Mouse (Mus musculus) frontal cortex, adult 2 months (tissue): Measurements from ENCODE around the gene Ralgapa2. TPM values are rescaled to one million over a fixed set of nuclear protein-coding genes. Genes with fewer than 3 reads are reported as not detected.
"Not testable (repeated sequence)": the region's sequence is repeated elsewhere in the genome, so short reads cannot be mapped to it uniquely, and the experiment has no call there.

Experiments
- DNase-seq, 2 experiments: peaks; one replicate each; pipeline ENCODE4 v3.0.0; 2022; ENCODE audit warnings: low spot score in 1 of 2; ENCODE audit errors: extremely low spot score in 1 of 2
- polyA plus RNA-seq: library from polyadenylated mRNA; depleted of rRNA; stranded (reverse); fragments of >200 nt; gene quantifications from 2 replicates; pipeline ENCODE4 v1.2.3, GENCODE M21; 2012

Gene Ralgapa2
- polyA plus RNA-seq, 1 experiment: 11.9 TPM

GRCm38 (mm10) chr2:146500067-146500466 is 12.1 kb downstream of the Ralgapa2 start:
- no peak for DNase-seq

- no peak for DNase-seq
These were observed 13.0 kb downstream of the Ralgapa2 start for GRCm38 (mm10) chr2:146499111-146499510.

- no peak for DNase-seq
These were observed 13.8 kb downstream of the Ralgapa2 start for GRCm38 (mm10) chr2:146498298-146498697.

- no peak for DNase-seq
These were observed 15.1 kb downstream of the Ralgapa2 start for GRCm38 (mm10) chr2:146496995-146497394.

GRCm38 (mm10) chr2:146495781-146496180 is 16.4 kb downstream of the Ralgapa2 start:
- DNase-seq: no peak

- DNase-seq: no peak
These were observed 18.7 kb downstream of the Ralgapa2 start for GRCm38 (mm10) chr2:146493354-146493946.

- DNase-seq: no peak
These were observed 20.1 kb downstream of the Ralgapa2 start for GRCm38 (mm10) chr2:146491830-146492610.

GRCm38 (mm10) chr2:146490926-146491325 is 21.2 kb downstream of the Ralgapa2 start:
- DNase-seq: no peak

- no peak for DNase-seq
These were observed 23.9 kb downstream of the Ralgapa2 start for GRCm38 (mm10) chr2:146488291-146488690.

GRCm38 (mm10) chr2:146482859-146483258 is 29.3 kb downstream of the Ralgapa2 start:
- DNase-seq: no peak

- DNase-seq: no peak
These were observed 34.7 kb downstream of the Ralgapa2 start for GRCm38 (mm10) chr2:146477491-146477890.

- DNase-seq: no peak
These were observed 35.6 kb downstream of the Ralgapa2 start for GRCm38 (mm10) chr2:146476428-146476972.

GRCm38 (mm10) chr2:146476001-146476400 is 36.1 kb downstream of the Ralgapa2 start:
- DNase-seq: no peak

- no peak for DNase-seq
These were observed 41.2 kb downstream of the Ralgapa2 start for GRCm38 (mm10) chr2:146470947-146471346.

- peak in 1 of 2 experiments; percentile 73 for DNase-seq
These were observed 42.3 kb downstream of the Ralgapa2 start for GRCm38 (mm10) chr2:146469707-146470420.

- DNase-seq: no peak
These were observed 43.2 kb downstream of the Ralgapa2 start for GRCm38 (mm10) chr2:146468898-146469297.

GRCm38 (mm10) chr2:146468016-146468415 is 44.1 kb downstream of the Ralgapa2 start:
- DNase-seq: no peak

- not testable (repeated sequence) for DNase-seq
These were observed 45.3 kb downstream of the Ralgapa2 start for GRCm38 (mm10) chr2:146466811-146467210.

- DNase-seq: no peak
These were observed 54.6 kb downstream of the Ralgapa2 start for GRCm38 (mm10) chr2:146457494-146457893.

GRCm38 (mm10) chr2:146456612-146457011 is 55.5 kb downstream of the Ralgapa2 start:
- no peak for DNase-seq

- no peak for DNase-seq
These were observed 56.1 kb downstream of the Ralgapa2 start for GRCm38 (mm10) chr2:146456062-146456461.
